Mouse (Mus musculus): ENCODE measurements around the gene Sync.

Gene Sync

DNA sequence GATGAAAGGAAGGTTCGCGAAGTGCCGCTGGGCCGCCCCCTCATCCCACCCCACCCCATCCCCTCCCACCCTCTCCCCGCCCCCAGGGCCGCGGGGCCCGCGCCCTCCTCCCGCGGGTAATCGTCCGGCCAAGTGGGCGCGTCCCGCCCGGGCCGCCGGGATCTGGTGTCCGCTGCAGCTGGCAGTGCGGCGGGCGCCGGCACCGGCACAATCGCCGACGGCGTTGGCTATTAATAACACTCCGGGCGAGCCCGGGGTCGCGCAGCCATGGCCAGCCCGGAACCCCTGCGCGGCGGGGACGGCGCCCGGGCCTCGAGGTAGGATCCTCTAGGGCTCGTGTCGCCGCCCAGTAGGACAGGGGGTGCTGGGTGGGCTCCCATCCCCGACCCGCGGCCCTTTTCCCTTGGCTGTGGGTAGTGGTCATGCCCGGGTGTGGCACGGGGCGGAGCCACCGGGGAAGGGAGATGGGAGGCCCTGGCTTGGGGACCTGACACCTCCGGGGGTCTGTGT is at the start of gene Sync:
TSS of gene Sync (plus strand) at position 146 of the 510 bp plus-strand sequence.
- DNase-seq (ENCODE audit: low read depth, low spot score) = no peak

DNA sequence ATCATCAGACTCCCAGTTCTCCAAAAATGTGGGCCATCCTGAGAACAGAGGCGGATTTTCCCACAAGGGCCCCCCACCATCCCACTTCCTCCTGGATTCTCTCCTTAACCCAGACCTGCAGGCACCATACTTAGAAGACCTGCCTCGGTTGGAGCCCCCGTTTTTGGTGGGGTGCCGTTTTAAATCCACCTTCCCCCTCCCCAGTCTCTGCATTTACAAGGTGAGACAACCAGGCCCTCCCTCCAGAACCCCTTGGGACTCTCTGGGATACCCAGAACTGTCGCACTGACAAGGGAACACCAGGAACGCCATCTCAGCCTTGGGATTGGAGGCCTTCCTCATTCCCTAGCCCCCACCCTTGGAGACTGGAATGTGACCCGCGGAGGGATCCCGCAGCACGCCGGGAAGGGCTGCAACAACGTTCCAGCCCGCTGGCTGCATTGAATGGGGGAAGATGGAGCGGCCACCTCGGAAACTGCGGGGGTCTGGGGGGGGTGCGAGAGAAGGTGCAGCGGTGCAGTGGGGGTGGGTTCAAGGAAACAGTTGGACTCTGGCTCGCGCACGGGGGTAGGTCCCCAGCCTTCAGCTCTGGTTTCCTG is 49.5 kb upstream of the Sync start:
- DNase-seq (ENCODE audit: low read depth, low spot score) = no peak

- DNase-seq (ENCODE audit: low read depth, low spot score) = no peak
Measured at GRCm38 (mm10) chr4:129238579-129239016, 48.8 kb upstream of the Sync start.

DNA sequence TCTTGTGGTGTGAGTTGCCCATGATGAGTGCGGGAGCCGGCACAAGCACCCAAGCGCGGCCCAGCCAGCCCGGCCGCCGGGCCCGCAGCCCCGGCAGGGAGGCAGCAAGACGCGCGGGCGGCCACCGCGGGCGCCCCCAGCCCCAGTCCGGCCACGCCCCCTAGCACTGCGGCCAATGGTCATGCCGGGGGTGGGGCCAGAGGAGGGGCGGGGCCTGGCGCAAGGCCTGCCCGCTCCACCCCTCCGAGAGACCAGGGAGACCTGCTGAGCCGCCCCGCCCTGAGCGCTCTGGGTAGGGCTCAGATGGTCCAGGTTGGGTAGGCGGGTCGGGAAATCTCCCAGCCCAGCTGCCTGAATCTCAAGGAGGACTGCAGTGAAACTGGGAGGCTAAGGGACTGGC is 48.3 kb upstream of the Sync start:
- peak; percentile 67 for DNase-seq (ENCODE audit: low read depth, low spot score)

DNA sequence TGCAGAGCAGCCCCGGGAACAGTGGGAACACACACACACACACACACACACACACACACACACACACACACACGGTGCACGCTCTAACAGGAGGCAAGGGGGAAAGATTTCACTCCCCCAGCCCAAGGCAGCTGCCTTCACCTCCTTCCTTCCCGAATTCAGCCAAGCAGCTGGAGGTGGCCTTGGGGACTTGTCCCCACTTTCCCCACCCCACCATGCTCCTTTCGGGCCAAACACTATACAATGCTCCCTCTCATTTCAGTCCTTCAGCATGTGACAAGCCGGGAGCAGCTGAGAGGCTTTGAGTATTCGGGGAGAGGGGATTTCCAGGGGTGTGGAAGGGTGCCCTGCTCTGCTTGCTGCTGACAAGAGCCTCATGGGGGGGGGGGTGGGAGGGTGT is 45.5 kb upstream of the Sync start:
- no peak for DNase-seq (ENCODE audit: low read depth, low spot score)

- no peak for DNase-seq (ENCODE audit: low read depth, low spot score)
Measured at GRCm38 (mm10) chr4:129242327-129242726, 45.1 kb upstream of the Sync start.

- DNase-seq (ENCODE audit: low read depth, low spot score) = no peak
Measured at GRCm38 (mm10) chr4:129242761-129243160, 44.7 kb upstream of the Sync start.

DNA sequence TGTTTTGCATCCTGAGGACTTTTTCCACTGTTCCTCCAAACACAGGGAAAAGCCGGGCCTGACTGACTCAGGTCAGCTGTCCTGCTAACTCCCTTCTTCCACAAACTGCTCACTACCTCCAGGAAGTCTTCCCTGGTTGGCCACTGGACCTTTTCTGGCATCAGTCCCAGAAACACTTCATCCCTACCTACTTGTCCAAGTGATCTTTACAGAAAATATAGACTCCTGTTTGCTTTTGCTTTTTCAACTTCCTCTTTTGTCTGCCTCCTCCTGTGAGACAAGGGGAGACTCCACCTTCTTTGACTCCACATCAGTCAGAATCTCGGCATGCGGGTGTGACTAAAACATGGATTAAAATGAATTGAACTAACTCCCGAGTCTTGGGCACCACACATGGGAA is 42.6 kb upstream of the Sync start:
- no peak for DNase-seq (ENCODE audit: low read depth, low spot score)

- DNase-seq (ENCODE audit: low read depth, low spot score) = no peak
Measured at GRCm38 (mm10) chr4:129246360-129247301, 40.8 kb upstream of the Sync start.

DNA sequence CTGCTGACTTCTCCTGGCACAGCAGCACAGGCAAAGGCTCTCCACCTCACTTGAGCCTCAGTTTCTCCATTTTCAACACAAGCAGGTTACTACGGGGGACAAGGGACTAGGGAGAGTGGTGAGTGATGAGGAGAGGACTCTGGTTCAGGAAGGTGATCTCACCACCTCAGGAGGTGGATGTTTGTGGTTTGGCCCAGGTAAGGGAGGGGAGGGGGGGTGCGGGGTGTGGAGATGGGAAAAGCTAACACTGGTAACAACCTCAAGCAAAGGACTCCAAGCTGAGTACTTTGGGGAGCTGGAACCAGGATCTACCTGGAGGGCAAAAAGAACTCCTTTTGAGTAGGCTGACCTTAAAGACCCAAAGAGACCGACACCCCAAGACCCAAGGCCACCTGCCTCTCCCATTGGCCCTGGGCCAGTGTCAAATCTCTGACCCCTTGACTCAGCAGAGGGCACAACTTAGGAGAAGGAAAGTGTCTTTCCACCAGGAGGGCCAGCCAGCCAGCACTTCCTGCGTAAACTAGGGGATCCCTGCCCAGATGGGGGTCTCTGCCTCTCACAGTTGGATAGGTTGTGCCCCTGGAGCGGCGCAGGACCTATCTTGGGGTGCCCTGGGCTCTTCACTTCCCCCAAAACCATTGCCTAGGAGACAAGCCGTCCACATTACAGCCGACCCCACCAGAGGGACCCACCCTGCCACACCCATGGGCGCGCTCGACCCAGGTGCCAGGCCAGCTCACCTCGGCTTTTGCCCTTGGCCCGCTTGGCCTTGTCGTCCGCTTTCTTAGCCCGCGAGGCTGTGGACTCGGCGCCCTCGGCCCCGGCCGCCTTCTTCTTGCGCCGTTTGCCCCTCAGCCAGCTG is 39.8 kb upstream of the Sync start:
- no peak for DNase-seq (ENCODE audit: low read depth, low spot score)

DNA sequence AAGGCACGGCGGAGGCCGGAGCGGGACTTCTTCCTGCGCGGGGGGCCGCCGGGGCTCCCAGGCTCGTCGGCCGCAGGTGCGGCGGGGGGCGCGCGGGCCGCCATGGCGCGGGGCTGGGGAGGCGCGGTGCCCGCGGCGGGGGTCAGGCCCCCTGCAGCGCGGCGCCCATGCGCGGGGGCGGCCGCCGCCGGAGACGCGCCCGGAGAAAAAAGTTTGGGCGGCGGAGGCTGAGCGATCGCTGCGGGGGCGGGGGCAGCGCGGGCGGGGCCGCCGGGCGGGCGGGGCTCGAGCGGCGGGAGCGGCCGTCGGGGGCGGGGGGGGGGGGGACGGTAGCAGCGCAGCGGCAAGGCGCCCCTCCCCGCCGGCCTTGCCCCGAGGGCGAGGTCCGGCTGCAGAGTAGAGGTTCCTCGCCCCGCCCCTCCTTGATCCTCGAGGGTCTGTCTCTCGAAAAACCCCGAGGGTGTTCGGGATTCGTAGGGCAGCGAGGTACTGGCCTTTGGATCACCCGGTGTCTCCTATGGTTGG is 39.1 kb upstream of the Sync start:
- no peak for DNase-seq (ENCODE audit: low read depth, low spot score)

- DNase-seq (ENCODE audit: low read depth, low spot score) = no peak
Measured at GRCm38 (mm10) chr4:129249288-129249687, 38.1 kb upstream of the Sync start.

- no peak for DNase-seq (ENCODE audit: low read depth, low spot score)
Measured at GRCm38 (mm10) chr4:129250759-129251481, 36.5 kb upstream of the Sync start.

DNA sequence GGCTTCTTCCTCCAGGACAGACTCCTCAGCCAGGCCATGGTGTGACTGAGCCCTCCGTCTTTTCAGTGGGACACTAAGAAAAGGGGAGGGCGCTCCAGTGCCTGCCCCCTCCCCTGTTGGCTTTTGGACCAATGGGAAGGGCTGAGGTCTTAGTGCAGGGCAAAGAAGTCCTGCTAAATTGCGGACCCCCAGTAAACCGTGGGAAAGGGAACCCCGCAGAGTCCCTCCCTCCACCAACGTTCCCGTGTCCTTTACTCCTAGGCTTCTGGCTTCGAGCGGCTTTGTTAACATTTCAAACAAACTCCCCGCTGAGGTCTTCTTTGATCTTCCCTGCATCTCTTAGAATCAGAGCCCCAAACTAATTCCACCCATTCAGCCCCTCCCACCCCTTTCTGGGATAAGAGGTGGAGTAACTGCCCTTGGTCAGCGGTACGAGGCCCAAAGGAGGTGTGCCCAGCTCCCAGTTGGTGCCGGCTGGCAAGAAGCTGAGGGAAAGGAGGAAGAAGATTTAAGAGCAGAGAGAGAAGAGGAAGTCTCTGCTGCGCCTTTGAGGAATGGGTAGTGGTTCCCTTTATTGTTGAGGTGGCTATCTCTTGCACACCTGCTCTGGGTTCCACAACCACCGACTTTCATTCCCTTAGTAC is 35.8 kb upstream of the Sync start:
- DNase-seq (ENCODE audit: low read depth, low spot score) = no peak

- no peak for DNase-seq (ENCODE audit: low read depth, low spot score)
Measured at GRCm38 (mm10) chr4:129252492-129252891, 34.9 kb upstream of the Sync start.

GRCm38 (mm10) chr4:129254571-129254970 is 32.8 kb upstream of the Sync start:
- no peak for DNase-seq (ENCODE audit: low read depth, low spot score)

DNA sequence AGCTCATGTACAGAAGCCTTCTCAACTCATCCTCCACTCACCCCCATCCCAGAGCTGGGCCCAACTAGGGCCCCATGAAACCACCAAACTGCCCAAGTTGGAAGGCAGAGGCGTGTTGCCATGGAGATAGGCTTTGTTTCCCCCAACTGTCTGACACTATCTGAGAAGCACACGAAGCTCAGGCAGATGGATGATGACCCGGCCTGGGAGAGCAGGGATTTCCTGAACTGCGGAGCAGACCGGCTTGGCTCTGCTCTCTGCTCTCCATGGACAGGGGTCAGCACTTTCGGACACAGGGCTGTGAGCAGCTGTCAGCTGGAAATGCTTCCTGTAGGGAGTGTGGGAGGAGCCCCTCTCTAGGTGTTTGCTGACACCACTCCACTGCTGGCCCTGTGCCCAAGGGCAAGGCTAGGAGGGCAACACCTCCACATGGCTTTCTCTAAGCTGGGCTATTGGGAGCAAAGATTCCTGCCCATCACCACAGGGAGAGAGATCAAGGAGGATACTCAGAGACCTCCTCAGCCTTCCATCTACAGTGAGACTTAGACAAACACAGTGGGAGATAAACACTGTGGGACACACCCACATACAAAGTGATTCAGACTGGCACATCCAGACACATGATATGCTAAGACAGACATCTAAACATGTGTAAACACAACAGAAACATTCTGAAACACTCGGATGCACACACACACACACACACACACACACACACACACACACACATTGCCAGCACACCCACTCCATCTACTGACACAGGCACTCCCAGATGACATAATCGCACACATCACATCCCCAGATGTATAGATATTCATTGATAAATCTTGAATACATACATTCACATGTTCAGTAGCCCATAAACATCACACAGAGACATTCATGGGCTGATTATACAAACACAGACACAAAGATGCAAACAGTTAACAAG is 30.7 kb upstream of the Sync start:
- DNase-seq (ENCODE audit: low read depth, low spot score) = no peak

DNA sequence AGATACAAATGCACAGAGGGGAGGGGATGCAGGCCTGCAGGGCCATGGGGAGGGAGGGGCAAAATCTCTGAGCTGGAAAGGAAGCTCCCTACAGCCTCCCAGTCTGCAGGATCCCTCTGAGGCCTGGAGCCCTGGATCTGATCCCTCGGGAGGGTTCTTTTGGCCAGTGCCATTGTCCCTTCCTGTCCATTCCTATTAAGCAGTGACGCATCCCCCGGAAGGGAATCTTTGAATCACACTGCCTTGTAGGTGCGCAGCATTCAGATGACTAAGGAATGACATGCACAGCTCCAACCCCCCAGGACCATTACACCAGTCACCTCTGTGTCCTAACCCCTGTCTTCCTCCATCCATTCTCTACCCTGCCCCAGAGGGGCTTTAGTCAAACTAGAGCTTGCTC is 28.3 kb upstream of the Sync start:
- DNase-seq (ENCODE audit: low read depth, low spot score) = no peak

GRCm38 (mm10) chr4:129260678-129261077 is 26.7 kb upstream of the Sync start:
- no peak for DNase-seq (ENCODE audit: low read depth, low spot score)

Data from retina, postnatal 7 days (tissue).